Mouse (Mus musculus) limb, embryonic 14.5 days (tissue): ENCODE data around the gene Asgr1. TPM values are rescaled to one million over a fixed set of nuclear protein-coding genes. Genes with fewer than 3 reads are reported as not detected.
"Not testable (repeated sequence)": the region's sequence is repeated elsewhere in the genome, so short reads cannot be mapped to it uniquely, and the experiment has no call there.

ENCODE experiments used
- ATAC-seq: fragments of 200-750 bp; cut with Nextera tagmentation; 2 replicates; pipeline ENCODE4 v1.8.0; 2017; ENCODE audit warnings: low read depth, moderate number of reproducible peaks, moderate TSS enrichment; ENCODE audit not compliant: low FRiP score
- DNase-seq: peaks from one replicate; pipeline ENCODE4 v3.0.0-alpha.2; 2015; ENCODE audit warnings: low spot score
- H3K27ac ChIP-seq: fragments of 300-500 bp; sonication (generic); replicated peaks from 2 replicates; pipeline ENCODE4 v1.5.1; 2014; ENCODE audit warnings: low read depth, mild to moderate bottlenecking, low read length, moderate library complexity, mixed read lengths
- H3K27me3 ChIP-seq: fragments of 300-500 bp; sonication (generic); 2 replicates; pipeline ENCODE4 v1.6.1; 2014; ENCODE audit warnings: low read length, mixed read lengths; ENCODE audit not compliant: control insufficient read depth, insufficient read depth
- H3K36me3 ChIP-seq: fragments of 300-500 bp; sonication (generic); 2 replicates; pipeline ENCODE4 v1.6.1; 2014; ENCODE audit warnings: mild to moderate bottlenecking, low read length, moderate library complexity, mixed read lengths; ENCODE audit not compliant: control insufficient read depth, insufficient read depth
- H3K4me1 ChIP-seq: fragments of 300-500 bp; sonication (generic); 2 replicates; pipeline ENCODE4 v1.6.1; 2014; ENCODE audit warnings: antibody characterized with exemption, low read length, mixed read lengths; ENCODE audit not compliant: control insufficient read depth, insufficient read depth
- H3K4me2 ChIP-seq: fragments of 300-500 bp; sonication (generic); replicated peaks from 2 replicates; pipeline ENCODE4 v1.6.1; 2014; ENCODE audit warnings: low read depth, mild to moderate bottlenecking, low read length, moderate library complexity; ENCODE audit not compliant: severe bottlenecking
- H3K4me3 ChIP-seq: fragments of 300-500 bp; sonication (generic); replicated peaks from 2 replicates; pipeline ENCODE4 v1.5.1; 2014; ENCODE audit warnings: low read length
- H3K9ac ChIP-seq: fragments of 300-500 bp; sonication (generic); 2 replicates; pipeline ENCODE4 v1.6.1; 2014; ENCODE audit warnings: mild to moderate bottlenecking, low read depth, low read length, moderate library complexity; ENCODE audit not compliant: severe bottlenecking
- H3K9me3 ChIP-seq: fragments of 300-500 bp; sonication (generic); 2 replicates; pipeline ENCODE4 v1.6.1; 2016; ENCODE audit warnings: low read length; ENCODE audit not compliant: control insufficient read depth
- POLR2A ChIP-seq: fragments of 200-500 bp; IDR thresholded peaks from 2 replicates; pipeline ENCODE4 v1.8.0; 2012; ENCODE audit warnings: inconsistent platforms, mild to moderate bottlenecking, moderate library complexity, borderline replicate concordance; ENCODE audit not compliant: insufficient read depth, insufficient read length; ENCODE audit errors: extremely low read depth
- WGBS: fragments of 180-500 bp; shearing (Covaris S2); extraction: QIAGEN DNeasy Blood & Tissue Kit; methylation state at CpG from one replicate; pipeline ENCODE4 v1.1.7; 2014; 5-methylcytosine and 5-hydroxymethylcytosine counted together
- polyA plus RNA-seq, 2 experiments: library from polyadenylated mRNA; depleted of rRNA in 1 of 2; stranded (reverse) in 1 of 2; unstranded in 1 of 2; fragments of >200 nt; fragmentation: Nextera tagmentation in 1 of 2; extraction: Ambion mirVana in 1 of 2; gene quantifications; 2 replicates each; pipeline versions ENCODE4 v1.2.1 to v1.2.3; 2012 to 2014

Asgr1 gene
- polyA plus RNA-seq, 2 experiments: 0.99 to 1.6 TPM

DNA sequence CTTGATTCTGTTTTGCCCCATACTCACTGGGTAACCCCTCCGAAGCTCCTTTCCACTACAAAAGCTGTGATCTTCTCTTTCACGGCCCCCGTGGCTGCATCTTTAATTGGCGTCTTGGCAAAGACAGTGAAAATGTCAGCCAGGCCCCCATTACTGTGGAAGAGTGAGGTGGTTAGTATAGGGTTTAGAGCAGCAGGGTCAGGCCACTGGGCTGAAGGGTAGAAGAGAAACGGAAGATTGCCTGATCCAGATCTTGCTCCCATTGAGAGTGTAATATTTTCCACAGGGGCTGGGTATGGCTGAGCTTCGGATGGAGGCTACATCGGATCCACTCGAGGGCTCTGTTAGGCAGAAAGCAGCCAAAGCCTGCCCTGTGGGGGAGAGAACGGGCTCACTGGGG, 41.0 kb upstream of the Asgr1 start:
- no peaks in the 10 kb centered on the region for H3K27me3 ChIP-seq
- H3K4me1 ChIP-seq: peaks cover 18% of the 10 kb centered on the region
- 86% methylated on average over 9 of the region's 9 CpGs for WGBS
- H3K9me3 ChIP-seq: no peaks in the 10 kb centered on the region
- ATAC-seq (no peak), DNase-seq (no peak)
- TF ChIP-seq POLR2A: no peak
- H3K4me2 ChIP-seq: no peak overlapping the region
- peaks cover 60% of the 10 kb centered on the region for H3K36me3 ChIP-seq
- H3K4me3 ChIP-seq: no peak overlapping the region
- H3K27ac ChIP-seq: no peak overlapping the region
- H3K9ac ChIP-seq: no peak overlapping the region

DNA sequence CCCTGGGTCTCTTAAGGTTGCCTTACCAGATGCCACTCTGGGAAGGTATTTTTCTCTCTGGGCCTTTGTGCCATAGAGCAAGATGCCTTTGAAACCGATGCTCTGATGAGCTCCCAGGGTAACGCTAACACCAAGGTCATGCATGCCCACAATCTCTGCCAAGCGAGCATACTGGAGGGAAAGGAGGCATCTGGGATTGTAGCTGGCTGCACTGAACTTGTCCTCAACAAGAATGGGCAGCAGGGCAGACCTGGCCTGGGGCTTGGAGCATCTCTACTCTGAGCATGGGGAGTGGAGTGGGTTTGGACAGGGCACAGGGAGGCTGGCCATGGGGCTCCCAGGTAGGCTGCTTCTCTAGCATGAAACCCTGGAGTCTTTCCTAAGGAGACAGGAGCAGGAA, 40.5 kb upstream of the Asgr1 start:
- H3K27ac ChIP-seq: no peak overlapping the region
- H3K4me3 ChIP-seq: no peak overlapping the region
- no peak overlapping the region for H3K9ac ChIP-seq
- ATAC-seq: no peak
- DNase-seq: no peak
- H3K4me2 ChIP-seq: no peak overlapping the region
- peaks cover 20% of the 10 kb centered on the region for H3K4me1 ChIP-seq
- 90% methylated on average over 3 of the region's 3 CpGs for WGBS
- TF ChIP-seq POLR2A: no peak
- H3K36me3 ChIP-seq: peaks cover 55% of the 10 kb centered on the region
- H3K9me3 ChIP-seq: no peaks in the 10 kb centered on the region
- H3K27me3 ChIP-seq: no peaks in the 10 kb centered on the region

DNA sequence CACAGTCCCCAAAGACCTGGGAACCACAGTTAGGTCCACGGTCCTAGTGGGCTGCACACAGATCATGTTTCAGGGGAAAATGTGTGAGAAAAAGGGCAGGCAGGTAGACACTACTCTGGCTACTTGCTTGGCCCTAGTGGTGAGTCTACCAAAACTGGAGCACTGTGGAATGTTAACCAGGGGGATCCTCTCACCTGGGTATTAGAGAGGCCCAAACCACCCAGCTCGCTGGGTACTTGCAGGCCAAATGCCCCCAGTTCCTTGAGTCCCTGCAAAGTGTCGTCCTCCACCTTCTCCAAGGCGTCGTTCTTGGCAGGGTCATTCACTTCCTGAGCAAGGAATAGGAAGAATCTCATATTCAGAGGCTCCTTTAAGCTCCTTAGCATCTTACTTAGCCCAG, 39.8 kb upstream of the Asgr1 start:
- no peak overlapping the region; the same call in 1 of the 2 replicates for H3K4me2 ChIP-seq
- no peak for TF ChIP-seq POLR2A
- DNase-seq (no peak), ATAC-seq (no peak)
- no peak overlapping the region for H3K27ac ChIP-seq
- H3K36me3 ChIP-seq: peaks cover 48% of the 10 kb centered on the region
- H3K4me3 ChIP-seq: no peak overlapping the region
- no peaks in the 10 kb centered on the region for H3K9me3 ChIP-seq
- 58% methylated on average over 5 of the region's 5 CpGs for whole genome bisulfite sequencing
- H3K4me1 ChIP-seq: peaks cover 23% of the 10 kb centered on the region
- H3K9ac ChIP-seq: no peak overlapping the region
- no peaks in the 10 kb centered on the region for H3K27me3 ChIP-seq

DNA sequence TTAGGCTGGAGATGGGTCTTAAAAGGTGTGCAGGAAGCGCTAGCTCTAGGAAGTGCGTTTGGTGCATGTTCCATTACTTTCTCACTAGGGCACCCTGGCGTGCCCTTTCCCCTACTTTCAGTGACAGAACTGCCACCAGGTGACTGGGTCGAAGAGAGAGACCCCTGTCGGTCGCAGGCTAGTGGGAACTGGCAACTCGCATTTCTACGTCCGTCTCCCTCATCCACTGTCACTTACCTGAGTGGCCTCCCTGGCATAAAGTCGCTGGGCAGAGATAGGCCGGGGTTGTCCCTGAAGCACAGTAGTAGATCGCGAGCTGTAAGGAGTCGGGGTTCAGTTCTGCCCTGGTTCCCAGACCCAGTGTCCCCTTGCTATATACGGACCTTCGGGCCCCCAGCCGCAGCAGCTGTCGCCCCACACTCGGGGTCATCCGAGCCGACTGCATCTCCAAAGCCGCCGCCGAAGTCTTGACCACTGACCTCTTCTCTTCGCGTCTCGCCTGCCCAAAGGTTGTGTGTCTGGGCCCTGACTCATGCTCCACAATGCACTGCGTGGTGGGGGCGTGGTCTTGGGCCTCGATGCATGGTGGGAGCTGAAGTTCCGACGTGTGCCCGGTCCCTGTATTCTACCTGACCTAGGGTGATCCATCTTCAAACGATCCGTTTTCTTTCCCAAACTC, 38.9 kb upstream of the Asgr1 start, which contains the start of gene Acadvl:
Gene Acadvl, minus strand, starts transcription at position 532 of the 679 bp plus-strand sequence.
- Histone ChIP-seq H3K27me3 (no peaks in the 10 kb centered on the region), H3K4me3 (peak within 1 kb of the TSS; percentile 55), H3K4me2 (peak within 1 kb of the TSS; percentile 85), H3K36me3 (peaks cover 39% of the 10 kb centered on the region), H3K27ac (peak within 1 kb of the TSS; percentile 53), H3K9me3 (no peaks in the 10 kb centered on the region), H3K4me1 (peaks cover 32% of the 10 kb centered on the region), H3K9ac (peak within 1 kb of the TSS; percentile 71)
- TF ChIP-seq POLR2A: no peak
- peak; percentile 78 for DNase-seq
- peak; percentile 77 for ATAC-seq
- WGBS: under 1% methylated on average over 34 of the region's 35 CpGs

DNA sequence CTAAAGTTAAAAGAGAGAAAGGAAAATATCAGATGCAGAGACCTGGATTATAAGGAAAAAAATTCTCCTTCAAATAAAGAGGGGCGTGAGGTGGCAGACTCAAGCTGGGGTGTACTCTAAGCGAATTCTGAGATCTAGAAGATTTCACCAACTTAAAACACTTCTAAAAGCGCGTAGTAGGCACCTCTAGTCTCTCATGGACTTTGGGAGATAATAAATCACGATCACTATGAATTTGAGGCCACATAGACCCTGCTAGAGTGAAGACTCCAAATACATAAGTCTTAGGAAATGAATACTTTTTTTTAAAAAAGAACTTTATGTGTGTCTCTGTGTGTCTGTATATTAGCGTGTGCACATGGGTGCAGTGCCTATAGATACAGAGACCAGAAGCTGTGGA, 38.2 kb upstream of the Asgr1 start:
- no peak for TF ChIP-seq POLR2A
- H3K36me3 ChIP-seq: peaks cover 32% of the 10 kb centered on the region
- WGBS: 72% methylated on average over 6 of the region's 6 CpGs
- no peaks in the 10 kb centered on the region for H3K9me3 ChIP-seq
- H3K9ac ChIP-seq: no peak overlapping the region
- H3K4me2 ChIP-seq: peak overlapping the region; percentile 85
- DNase-seq (no peak), ATAC-seq (no peak)
- H3K4me3 ChIP-seq: peak overlapping the region; percentile 55; the same call in 1 of the 2 replicates
- no peak overlapping the region for H3K27ac ChIP-seq
- H3K27me3 ChIP-seq: no peaks in the 10 kb centered on the region
- H3K4me1 ChIP-seq: peaks cover 38% of the 10 kb centered on the region

DNA sequence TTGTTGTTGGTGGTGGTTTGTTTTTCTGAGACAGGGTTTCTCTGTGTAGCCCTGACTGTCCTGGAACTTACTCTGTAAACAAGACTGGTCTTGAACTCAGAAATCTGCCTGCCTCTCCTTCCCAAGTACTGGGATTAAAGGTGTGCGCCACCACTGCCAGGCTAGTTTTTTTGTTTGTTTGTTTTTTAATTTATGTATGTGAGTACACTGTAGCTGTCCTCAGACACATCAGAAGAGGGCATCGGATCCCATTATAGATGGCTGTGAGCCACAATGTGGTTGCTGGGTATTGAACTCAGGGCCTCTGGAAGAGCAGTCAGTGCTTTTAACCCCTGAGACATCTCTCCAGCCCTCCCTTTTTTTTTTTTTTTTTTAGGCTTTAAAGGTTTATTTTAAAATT, 37.7 kb upstream of the Asgr1 start:
- DNase-seq, H3K4me2 ChIP-seq, H3K4me3 ChIP-seq, H3K27me3 ChIP-seq, ATAC-seq, H3K9ac ChIP-seq, H3K9me3 ChIP-seq, H3K27ac ChIP-seq: not testable (repeated sequence)
- H3K4me1 ChIP-seq: peaks cover 41% of the 10 kb centered on the region
- H3K36me3 ChIP-seq: peaks cover 27% of the 10 kb centered on the region
- 87% methylated on average over 2 of the region's 2 CpGs for WGBS
